Comparison of ENCODE assay signal across 13 mouse cellular contexts in the genomic region with DNA sequence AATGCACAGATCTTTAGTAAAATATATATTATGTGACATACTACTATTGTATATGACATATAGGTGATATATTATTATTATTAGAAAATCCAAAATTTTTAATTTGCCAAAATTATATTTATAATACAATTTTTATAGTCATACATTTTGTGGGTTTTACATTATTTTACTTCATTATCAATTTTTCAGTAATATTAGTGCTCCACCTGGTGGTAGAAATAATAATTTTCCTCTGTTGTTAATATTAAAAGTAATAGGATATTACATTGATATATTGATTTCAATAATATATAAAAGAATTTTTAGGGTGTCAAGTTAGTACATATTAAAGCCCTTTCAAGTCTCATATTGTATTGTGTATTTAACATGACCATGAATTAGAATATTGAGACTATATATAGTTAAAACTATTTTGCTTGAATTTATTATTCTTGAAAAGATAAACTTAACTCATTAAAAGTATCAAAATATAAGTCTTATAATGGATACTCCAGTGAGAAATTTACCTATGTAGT.
DNase-seq lines count a peak whose midpoint lies in the region; ATAC-seq and TF ChIP-seq lines count a peak whose summit lies in the region.
"Had no signal": no experiment of that assay in that cellular context is flagged by ENCODE, and none has a peak within 500 bp of the region (broad histone marks: within the 10 kb centered on the region; RNA-seq: fewer than 3 reads in every experiment).

No protein-coding gene starts in this region.

- no peak for TF ChIP-seq CTCF in forebrain, postnatal 0 days (IDR thresholded peaks at IDR 0.05; ENCODE audit: low read depth)

- H3K4me3 ChIP-seq in forebrain, postnatal 0 days (ENCODE audit: low read depth, low read length): no peak overlapping the region
- H3K4me3 ChIP-seq in forebrain, embryonic 10.5 days: no peak overlapping the region
- H3K4me3 ChIP-seq: embryonic facial prominence, embryonic 13.5 days; kidney, embryonic 15.5 days had no signal

- no peak overlapping the region for H3K27ac ChIP-seq in forebrain, postnatal 0 days (ENCODE audit: low read depth, low read length)
- no peak overlapping the region for H3K27ac ChIP-seq in forebrain, embryonic 10.5 days
- H3K27ac ChIP-seq: embryonic facial prominence, embryonic 13.5 days; kidney, embryonic 15.5 days; liver, embryonic 14.5 days had no signal

- H3K36me3 ChIP-seq in forebrain, postnatal 0 days (ENCODE audit: insufficient read depth): no peaks in the 10 kb centered on the region
- H3K36me3 ChIP-seq in forebrain, embryonic 10.5 days (replicated peaks): no peaks in the 10 kb centered on the region
- H3K36me3 ChIP-seq: embryonic facial prominence, embryonic 13.5 days; kidney, embryonic 15.5 days had no signal

- H3K4me1 ChIP-seq in forebrain, postnatal 0 days (ENCODE audit: insufficient read depth): no peaks in the 10 kb centered on the region
- no peaks in the 10 kb centered on the region for H3K4me1 ChIP-seq in forebrain, embryonic 10.5 days
- H3K4me1 ChIP-seq: embryonic facial prominence, embryonic 13.5 days; kidney, embryonic 15.5 days had no signal

- no peaks in the 10 kb centered on the region for H3K27me3 ChIP-seq in forebrain, postnatal 0 days (ENCODE audit: insufficient read depth, low read length)
- H3K27me3 ChIP-seq in forebrain, embryonic 10.5 days (ENCODE audit: poor library complexity, severe bottlenecking): no peaks in the 10 kb centered on the region
- H3K27me3 ChIP-seq: embryonic facial prominence, embryonic 13.5 days; kidney, embryonic 15.5 days had no signal

- peak; percentile 9 for DNase-seq in forebrain, postnatal 0 days
- no peak for DNase-seq in forebrain, embryonic 10.5 days (ENCODE audit: extremely low spot score, low spot score)
- peak; percentile 22 for DNase-seq in layer of hippocampus, adult 9-10 months (ENCODE audit: low spot score)
- no peak for DNase-seq in layer of hippocampus, adult 11-12 months (ENCODE audit: low spot score)
- DNase-seq in 416B (ENCODE audit: low read depth): peak; percentile 15
- DNase-seq in Muller cell, postnatal 12 days (ENCODE audit: inconsistent ontology term): peak; percentile 3
- no peak for DNase-seq in ovary, postnatal 10 days (ENCODE audit: low spot score)
- DNase-seq: adrenal gland, adult 8-10 months; cerebellum, adult 9-11 months; layer of hippocampus, adult 9-11 months had no signal

- no peak overlapping the region for H3K4me2 ChIP-seq in forebrain, postnatal 0 days (ENCODE audit: low read depth)
- H3K4me2 ChIP-seq: embryonic facial prominence, embryonic 13.5 days; kidney, embryonic 15.5 days had no signal

- no peaks in the 10 kb centered on the region for H3K9me3 ChIP-seq in forebrain, postnatal 0 days (ENCODE audit: low read length)
- H3K9me3 ChIP-seq in forebrain, embryonic 10.5 days: no peaks in the 10 kb centered on the region
- H3K9me3 ChIP-seq: embryonic facial prominence, embryonic 13.5 days; kidney, embryonic 15.5 days had no signal

- ATAC-seq in forebrain, postnatal 0 days: no peak

- no peak overlapping the region for H3K9ac ChIP-seq in forebrain, postnatal 0 days
- H3K9ac ChIP-seq: embryonic facial prominence, embryonic 13.5 days; kidney, embryonic 15.5 days; liver, embryonic 14.5 days had no signal

Comparison
In these comparisons a context has a peak if more than half of its experiments do, and no peak if none do; other contexts are left out.
1. DNase-seq: peak in forebrain, postnatal 0 days (single experiment), layer of hippocampus, adult 9-10 months (single experiment), 416B (single experiment) and Muller cell, postnatal 12 days (single experiment); none in forebrain, embryonic 10.5 days (single experiment), layer of hippocampus, adult 11-12 months (single experiment) and ovary, postnatal 10 days (single experiment).